Mouse (Mus musculus) spleen, adult 2 months (tissue): ENCODE results near the gene Chd4. TPM values are rescaled to one million over a fixed set of nuclear protein-coding genes. Genes with fewer than 3 reads are reported as not detected.

ENCODE experiments used
- DNase-seq, 2 experiments: peaks; one replicate each; pipeline versions ENCODE4 v3.0.0 to v3.0.0-alpha.2; 2012 to 2021; ENCODE audit warnings: low spot score in 2 of 2, low read depth in 1 of 2
- H3K27ac ChIP-seq: fragments of 200-500 bp; 2 replicates; pipeline ENCODE4 v1.5.1; 2012; ENCODE audit warnings: low read length, inconsistent platforms; ENCODE audit not compliant: insufficient read depth
- H3K27me3 ChIP-seq: fragments of 200-500 bp; 2 replicates; pipeline ENCODE4 v1.6.1; 2012; ENCODE audit warnings: mild to moderate bottlenecking, moderate library complexity, low read length, inconsistent platforms; ENCODE audit not compliant: control insufficient read depth, insufficient read depth
- H3K36me3 ChIP-seq: fragments of 200-500 bp; 2 replicates; pipeline ENCODE4 v1.6.1; 2012; ENCODE audit warnings: mild to moderate bottlenecking, low read length, inconsistent platforms; ENCODE audit not compliant: control insufficient read depth, insufficient read depth
- H3K4me1 ChIP-seq: fragments of 200-500 bp; 2 replicates; pipeline ENCODE4 v1.6.1; 2011; ENCODE audit warnings: inconsistent platforms; ENCODE audit not compliant: control insufficient read depth, insufficient read depth, insufficient read length
- H3K4me3 ChIP-seq: fragments of 200-500 bp; 2 replicates; pipeline ENCODE4 v1.5.1; 2011; ENCODE audit warnings: mild to moderate bottlenecking, inconsistent platforms; ENCODE audit not compliant: insufficient read depth, insufficient read length; ENCODE audit errors: extremely low read depth
- CTCF ChIP-seq: fragments of 200-500 bp; IDR thresholded peaks from 2 replicates; pipeline ENCODE4 v1.5.1; 2011; ENCODE audit warnings: mild to moderate bottlenecking, inconsistent platforms; ENCODE audit not compliant: insufficient read depth, insufficient read length, insufficient replicate concordance; ENCODE audit errors: extremely low read depth
- POLR2A ChIP-seq: fragments of 200-500 bp; IDR thresholded peaks from 2 replicates; pipeline ENCODE4 v1.6.1; 2011; ENCODE audit warnings: low read depth, low read length, inconsistent platforms
- WGBS: fragments of 180-500 bp; shearing (Covaris S2); methylation state at CpG from one replicate; pipeline ENCODE4 v1.1.7; 2018; 5-methylcytosine and 5-hydroxymethylcytosine counted together
- polyA plus RNA-seq: library from polyadenylated mRNA; depleted of rRNA; stranded (reverse); fragments of >200 nt; gene quantifications from 2 replicates; pipeline ENCODE4 v1.2.3, GENCODE M21; 2012

Chd4 gene
- polyA plus RNA-seq, 1 experiment: 87.4 TPM

GRCm38 (mm10) chr6:125119387-125119786 lies 23.6 kb downstream of the Chd4 start:
- DNase-seq: no peak
- Histone ChIP-seq H3K4me3 (no peak overlapping the region), H3K27me3 (no peaks in the 10 kb centered on the region), H3K36me3 (peaks cover 68% of the 10 kb centered on the region), H3K4me1 (no peaks in the 10 kb centered on the region), H3K27ac (no peak overlapping the region)
- TF ChIP-seq CTCF (no peak), POLR2A (no peak)
- WGBS: 92% methylated on average over 8 of the region's 8 CpGs

GRCm38 (mm10) chr6:125128724-125129123 lies 32.9 kb downstream of the Chd4 start:
- Histone ChIP-seq H3K27me3 (no peaks in the 10 kb centered on the region), H3K4me3 (no peak overlapping the region), H3K27ac (no peak overlapping the region), H3K4me1 (peaks cover 5% of the 10 kb centered on the region), H3K36me3 (peaks cover 39% of the 10 kb centered on the region)
- WGBS: 93% methylated on average over 12 of the region's 12 CpGs
- TF ChIP-seq CTCF (no peak), POLR2A (no peak)
- no peak for DNase-seq

- DNase-seq: no peak
- Histone ChIP-seq H3K27ac (no peak overlapping the region), H3K4me3 (no peak overlapping the region), H3K36me3 (peaks cover 33% of the 10 kb centered on the region), H3K27me3 (no peaks in the 10 kb centered on the region), H3K4me1 (peaks cover 5% of the 10 kb centered on the region)
- TF ChIP-seq CTCF: no peak
- no peak for TF ChIP-seq POLR2A
- WGBS: 87% methylated on average over 19 of the region's 20 CpGs
Observed at GRCm38 (mm10) chr6:125129710-125130402, 34.1 kb downstream of the Chd4 start.

- under 1% methylated on average over 66 of the region's 66 CpGs for WGBS
- H3K4me3 ChIP-seq: peak within 1 kb of the TSS; percentile 94
Observed at GRCm38 (mm10) chr6:125131302-125132156, 35.7 kb downstream of the Chd4 start, which contains the start of gene Nop2. Nop2 (plus strand) TSS chr6:125131909.

GRCm38 (mm10) chr6:125132470-125132869 lies 36.7 kb downstream of the Chd4 start:
- peak overlapping the region; percentile 94 for H3K4me3 ChIP-seq
- peaks cover 35% of the 10 kb centered on the region for H3K36me3 ChIP-seq
- 3% methylated on average over 11 of the region's 11 CpGs for WGBS
- H3K4me1 ChIP-seq: peaks cover 5% of the 10 kb centered on the region
- DNase-seq: no peak
- TF ChIP-seq POLR2A (no peak), CTCF (no peak)
- 0 out of 2 replicates have a peak overlapping the region, but pooled peaks have one; percentile 44 for H3K27ac ChIP-seq
- H3K27me3 ChIP-seq: no peaks in the 10 kb centered on the region

More at GRCm38 (mm10) chr6:125131302-125132156, 35.7 kb downstream of the Chd4 start, which contains the start of gene Nop2:
- Histone ChIP-seq H3K36me3 (peaks cover 32% of the 10 kb centered on the region), H3K27ac (peak within 1 kb of the TSS; percentile 81), H3K4me1 (peaks cover 5% of the 10 kb centered on the region), H3K27me3 (no peaks in the 10 kb centered on the region)
- TF ChIP-seq POLR2A: peak; percentile 72
- no peak for TF ChIP-seq CTCF
- peak; percentile 85 for DNase-seq

DNA sequence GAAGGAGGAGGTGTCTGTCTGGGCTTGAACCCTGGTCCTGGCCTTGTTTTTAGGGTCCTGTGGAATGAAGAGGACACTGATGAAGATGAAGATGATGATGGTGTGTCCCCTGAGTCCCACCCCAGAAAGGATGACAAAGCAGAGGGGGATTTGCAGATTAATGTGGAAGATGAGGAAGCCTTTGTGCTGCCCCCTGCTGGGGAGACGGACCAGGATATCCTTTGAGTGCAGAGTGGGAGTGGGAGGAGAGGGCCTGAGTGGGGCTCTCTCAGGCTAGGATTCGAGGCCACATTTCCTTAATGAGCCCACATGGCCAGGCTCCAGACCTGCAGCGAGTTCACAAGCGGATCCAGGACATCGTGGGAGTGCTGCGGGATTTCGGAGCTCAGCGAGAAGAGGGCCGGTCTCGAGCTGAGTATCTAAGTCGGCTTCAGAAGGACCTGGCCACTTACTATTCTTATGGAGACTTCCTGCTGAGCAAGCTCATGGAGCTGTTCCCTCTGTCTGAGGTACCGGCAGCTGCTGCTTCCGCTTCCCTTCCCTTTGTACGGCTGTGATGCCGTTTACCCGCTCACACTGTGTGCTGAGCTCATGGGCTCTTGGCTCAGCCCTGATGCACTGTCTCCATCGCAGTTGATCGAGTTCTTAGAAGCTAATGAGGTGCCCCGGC lies 41.4 kb downstream of the Chd4 start:
- H3K36me3 ChIP-seq: peaks cover 44% of the 10 kb centered on the region
- H3K27ac ChIP-seq: no peak overlapping the region
- no peak overlapping the region for H3K4me3 ChIP-seq
- DNase-seq: peak in 1 of 2 experiments; percentile 33
- no peak for TF ChIP-seq POLR2A
- TF ChIP-seq CTCF: peak; percentile 54; the same call in 1 of the 2 replicates
- WGBS: 89% methylated on average over 19 of the region's 19 CpGs
- peaks cover 5% of the 10 kb centered on the region for H3K4me1 ChIP-seq
- H3K27me3 ChIP-seq: no peaks in the 10 kb centered on the region
